Mouse (Mus musculus) stomach, postnatal 0 days (tissue): ENCODE data around the gene Ccdc77. TPM values are rescaled to one million over a fixed set of nuclear protein-coding genes. Genes with fewer than 3 reads are reported as not detected.

Experiments
- ATAC-seq: fragments of 200-750 bp; cut with Nextera tagmentation; 2 replicates; pipeline ENCODE4 v1.8.0; 2017; ENCODE audit not compliant: low FRiP score, low TSS enrichment
- DNase-seq: peaks from one replicate; pipeline ENCODE4 v3.0.0-alpha.2; 2016; ENCODE audit warnings: low spot score
- H3K27ac ChIP-seq: fragments of 300-500 bp; sonication (generic); replicated peaks from 2 replicates; pipeline ENCODE4 v1.5.1; 2014; ENCODE audit warnings: mild to moderate bottlenecking, control low read depth
- H3K27me3 ChIP-seq: fragments of 300-500 bp; sonication (generic); 2 replicates; pipeline ENCODE4 v1.6.1; 2014; ENCODE audit warnings: low read length; ENCODE audit not compliant: control insufficient read depth, insufficient read depth
- H3K36me3 ChIP-seq: fragments of 300-500 bp; sonication (generic); 2 replicates; pipeline ENCODE4 v1.6.1; 2014; ENCODE audit warnings: low read length, mixed read lengths; ENCODE audit not compliant: control insufficient read depth, insufficient read depth
- H3K4me1 ChIP-seq: fragments of 300-500 bp; sonication (generic); replicated peaks from 2 replicates; pipeline ENCODE4 v1.6.1; 2014; ENCODE audit warnings: antibody characterized with exemption; ENCODE audit not compliant: control insufficient read depth, insufficient read depth
- H3K4me2 ChIP-seq: fragments of 300-500 bp; sonication (generic); replicated peaks from 2 replicates; pipeline ENCODE4 v1.6.1; 2014; ENCODE audit warnings: low read depth, mild to moderate bottlenecking, control low read depth, moderate library complexity
- H3K4me3 ChIP-seq: fragments of 300-500 bp; sonication (generic); 2 replicates; pipeline ENCODE4 v1.5.1; 2014; ENCODE audit warnings: low read depth, low read length, control low read depth
- H3K9ac ChIP-seq: fragments of 300-500 bp; sonication (generic); 2 replicates; pipeline ENCODE4 v1.6.1; 2014; ENCODE audit warnings: mild to moderate bottlenecking, low read length, control low read depth, mixed read lengths
- H3K9me3 ChIP-seq: fragments of 300-500 bp; sonication (generic); 2 replicates; pipeline ENCODE4 v1.6.1; 2016; ENCODE audit warnings: low read length; ENCODE audit not compliant: control insufficient read depth
- CTCF ChIP-seq: IDR thresholded peaks from 2 replicates; pipeline ENCODE4 v1.5.1; 2016; ENCODE audit warnings: antibody characterized with exemption, low read depth, mild to moderate bottlenecking, moderate library complexity
- EP300 ChIP-seq: optimal IDR thresholded peaks from 2 replicates; pipeline ENCODE3; 2016; ENCODE audit warnings: antibody characterized with exemption
- WGBS: fragments of 180-500 bp; shearing (Covaris S2); extraction: QIAGEN DNeasy Blood & Tissue Kit; methylation state at CpG from one replicate; pipeline ENCODE4 v1.1.7; 2014; 5-methylcytosine and 5-hydroxymethylcytosine counted together
- polyA plus RNA-seq: library from polyadenylated mRNA; unstranded; fragments of >200 nt; fragmentation: Nextera tagmentation; extraction: Ambion mirVana; gene quantifications from 2 replicates; pipeline ENCODE4 v1.2.1, GENCODE M21; 2015

Gene Ccdc77
- polyA plus RNA-seq, 1 experiment from 2014 or later = 11.0 TPM

- peak; percentile 85 for DNase-seq
- Histone ChIP-seq H3K9ac (peak overlapping the region; percentile 71), H3K9me3 (no peaks in the 10 kb centered on the region), H3K4me1 (peaks cover 4% of the 10 kb centered on the region; the same call in 1 of the 2 replicates), H3K27me3 (no peaks in the 10 kb centered on the region), H3K4me2 (peak overlapping the region; percentile 53), H3K36me3 (no peaks in the 10 kb centered on the region), H3K27ac (peak overlapping the region; percentile 93), H3K4me3 (peak overlapping the region; percentile 57)
- ATAC-seq = peak; percentile 98
- WGBS = under 1% methylated on average over 31 of the region's 31 CpGs
- TF ChIP-seq EP300 = no peak
- TF ChIP-seq CTCF = peak; percentile 49
Measured at GRCm38 (mm10) chr6:120356951-120357945, 6.9 kb downstream of the Ccdc77 start.

DNA sequence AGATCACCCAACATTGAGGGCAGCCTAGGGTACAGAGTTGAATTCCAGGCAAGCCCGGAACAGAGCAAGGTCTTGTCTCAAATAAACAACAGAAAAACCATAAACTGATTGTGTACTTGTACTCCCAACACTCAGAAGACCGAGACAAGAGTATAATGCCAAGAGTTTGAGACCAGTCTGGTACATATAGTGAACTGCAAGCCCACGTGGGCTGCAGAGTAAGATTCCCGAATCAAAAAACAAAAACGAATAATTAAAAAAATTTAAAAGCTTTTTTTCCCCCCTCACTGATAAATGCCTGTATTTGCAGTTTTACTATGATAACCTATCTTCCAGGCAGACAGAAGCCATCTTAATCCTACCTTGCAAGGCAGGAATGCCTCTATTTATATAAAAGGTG is 7.7 kb downstream of the Ccdc77 start:
- DNase-seq (no peak), ATAC-seq (no peak)
- Histone ChIP-seq H3K4me2 (peak overlapping the region; percentile 53), H3K36me3 (no peaks in the 10 kb centered on the region), H3K27me3 (no peaks in the 10 kb centered on the region), H3K4me1 (peaks cover 4% of the 10 kb centered on the region; the same call in 1 of the 2 replicates), H3K9me3 (no peaks in the 10 kb centered on the region), H3K4me3 (peak overlapping the region; percentile 57), H3K27ac (peak overlapping the region; percentile 93), H3K9ac (peak overlapping the region; percentile 71)
- WGBS = 17% methylated on average over 5 of the region's 5 CpGs
- no peak for TF ChIP-seq CTCF
- no peak for TF ChIP-seq EP300

- ATAC-seq = no peak
- no peaks in the 10 kb centered on the region for H3K9me3 ChIP-seq
- WGBS = 88% methylated on average over 3 of the region's 3 CpGs
- H3K27me3 ChIP-seq = no peaks in the 10 kb centered on the region
- no peaks in the 10 kb centered on the region for H3K4me1 ChIP-seq
- H3K36me3 ChIP-seq = peaks cover 5% of the 10 kb centered on the region
- H3K9ac ChIP-seq = no peak overlapping the region
- no peak overlapping the region for H3K27ac ChIP-seq
- DNase-seq = no peak
- no peak overlapping the region for H3K4me2 ChIP-seq
- no peak for TF ChIP-seq EP300
- no peak for TF ChIP-seq CTCF
- H3K4me3 ChIP-seq = no peak overlapping the region
Measured at GRCm38 (mm10) chr6:120349018-120349417, 15.2 kb downstream of the Ccdc77 start.

GRCm38 (mm10) chr6:120343992-120344391 is 20.2 kb downstream of the Ccdc77 start:
- no peaks in the 10 kb centered on the region for H3K9me3 ChIP-seq
- H3K4me3 ChIP-seq = no peak overlapping the region
- H3K27ac ChIP-seq = no peak overlapping the region
- WGBS = 41% methylated on average over 1 of the region's 1 CpGs
- no peak overlapping the region for H3K4me2 ChIP-seq
- ATAC-seq (no peak), DNase-seq (no peak)
- H3K9ac ChIP-seq = no peak overlapping the region
- TF ChIP-seq EP300 (no peak), CTCF (no peak)
- no peaks in the 10 kb centered on the region for H3K27me3 ChIP-seq
- H3K4me1 ChIP-seq = no peaks in the 10 kb centered on the region
- peaks cover 10% of the 10 kb centered on the region for H3K36me3 ChIP-seq

DNA sequence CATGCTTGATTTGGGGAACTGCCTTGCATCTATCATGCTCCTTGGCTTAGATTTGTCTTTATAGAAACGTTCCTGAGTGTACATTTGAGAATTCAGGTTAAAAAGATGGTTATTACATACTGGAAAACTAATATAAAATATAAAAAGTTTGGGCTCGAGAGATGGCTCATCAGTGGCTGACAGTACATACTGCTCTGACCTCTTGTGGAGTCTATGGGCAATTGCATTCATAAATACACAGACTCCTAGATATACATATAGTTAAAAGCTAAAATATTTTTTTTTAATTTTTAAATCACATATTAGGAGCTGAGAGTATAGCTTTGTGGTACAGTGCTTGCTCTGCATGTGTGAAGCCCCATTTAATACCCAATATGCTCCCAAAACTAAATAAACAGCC is 31.8 kb downstream of the Ccdc77 start:
- no peaks in the 10 kb centered on the region for H3K4me1 ChIP-seq
- H3K4me3 ChIP-seq = no peak overlapping the region
- TF ChIP-seq CTCF = peak; percentile 51
- no peak for TF ChIP-seq EP300
- H3K27ac ChIP-seq = no peak overlapping the region
- no peaks in the 10 kb centered on the region for H3K27me3 ChIP-seq
- WGBS = 76% methylated on average over 2 of the region's 2 CpGs
- H3K36me3 ChIP-seq = peaks cover 13% of the 10 kb centered on the region
- no peak overlapping the region for H3K9ac ChIP-seq
- ATAC-seq (no peak), DNase-seq (no peak)
- no peak overlapping the region for H3K4me2 ChIP-seq
- H3K9me3 ChIP-seq = no peaks in the 10 kb centered on the region
